Mouse (Mus musculus) frontal cortex, postnatal 36 days (tissue): ENCODE measurements at regions not wholly inside any gene's neighbourhood (a gene's known extent, or its start where the extent isn't known, plus 50 kb on each side); places are given as distances from the start of the nearest gene placed in this dataset.

ENCODE experiments used
- DNase-seq, 2 experiments: peaks; one replicate each; pipeline ENCODE4 v3.0.0; 2022; ENCODE audit warnings: low spot score in 2 of 2

- no peak for DNase-seq
Measured at GRCm38 (mm10) chr8:89341686-89342085, 297.7 kb upstream of the Sall1 start.

- no peak for DNase-seq
Measured at GRCm38 (mm10) chr8:89335416-89335815, 291.5 kb upstream of the Sall1 start.

- no peak for DNase-seq
Measured at GRCm38 (mm10) chr8:89325751-89326351, 281.9 kb upstream of the Sall1 start.

GRCm38 (mm10) chr8:89325248-89325645 is 281.3 kb upstream of the Sall1 start:
- DNase-seq, result no peak

DNA sequence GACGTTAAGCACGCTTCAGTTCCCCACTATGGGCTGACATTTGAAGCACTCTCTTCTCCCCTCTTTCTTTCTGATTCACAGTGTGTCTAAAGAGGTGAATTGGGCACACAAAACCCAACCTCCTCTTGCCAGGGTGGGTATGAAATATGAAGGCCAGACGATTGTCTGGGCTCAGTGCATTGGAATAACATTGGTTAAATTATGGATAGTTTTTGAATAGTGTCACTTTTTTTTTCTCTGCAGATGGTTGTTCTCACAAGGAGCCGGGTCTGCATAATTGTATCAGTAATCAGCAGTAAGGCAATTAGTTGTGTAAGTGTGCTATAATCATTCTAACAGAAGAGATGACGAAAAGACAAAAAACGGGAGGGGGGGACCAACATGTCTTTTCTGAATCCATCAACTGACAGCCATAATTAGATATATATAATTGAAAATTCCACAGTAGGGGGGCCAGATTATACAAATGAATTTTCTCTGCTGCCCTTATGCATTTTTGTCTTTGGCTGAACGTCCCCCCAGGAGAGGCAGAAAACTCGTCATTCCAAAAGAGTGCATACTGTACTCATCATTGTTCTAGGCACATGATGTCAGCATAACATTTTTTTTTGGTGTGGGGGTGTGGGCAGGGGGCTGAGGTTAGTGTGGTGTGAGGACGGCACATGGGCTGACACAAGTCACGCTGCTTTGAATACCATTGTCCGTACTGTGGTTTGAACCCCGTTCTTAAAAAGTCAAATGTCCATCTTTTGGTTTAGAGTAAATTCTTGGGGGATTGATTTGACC is 280.7 kb upstream of the Sall1 start:
- DNase-seq, result no peak

- DNase-seq, result peak; percentile 3 to 22
Measured at GRCm38 (mm10) chr8:89317514-89318289, 273.7 kb upstream of the Sall1 start.

DNA sequence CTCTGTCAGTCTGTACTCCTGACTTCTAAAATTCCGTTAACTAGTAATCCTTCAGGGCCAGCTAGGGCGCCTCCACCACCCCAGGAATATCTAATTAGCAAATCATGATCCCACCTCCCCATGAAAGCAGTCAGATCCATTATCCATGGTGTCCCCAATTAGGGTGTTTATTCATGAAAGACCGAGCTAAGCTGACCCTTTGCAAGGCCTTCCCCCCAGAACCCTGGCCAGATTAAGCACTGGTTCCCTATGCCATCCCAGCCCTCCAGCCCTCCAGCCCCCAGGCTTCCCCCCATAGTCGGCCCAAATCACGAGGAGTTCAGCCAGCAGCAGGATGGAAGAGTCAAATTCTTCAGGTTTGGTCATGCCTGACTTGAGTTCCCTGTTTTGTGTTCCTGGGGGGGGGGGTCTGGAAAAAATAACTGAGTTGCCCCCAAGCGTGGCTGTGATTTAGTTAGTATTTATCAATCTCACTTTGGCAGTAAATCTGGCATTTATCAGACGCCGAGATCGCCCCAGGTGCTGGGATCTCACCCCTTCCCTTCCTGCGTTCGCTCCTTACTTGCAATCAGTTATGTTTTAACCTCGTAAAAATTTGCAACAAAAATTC is 272.7 kb upstream of the Sall1 start:
- DNase-seq, result no peak

- no peak for DNase-seq
Measured at GRCm38 (mm10) chr8:89314907-89315306, 270.9 kb upstream of the Sall1 start.

- no peak for DNase-seq
Measured at GRCm38 (mm10) chr8:89310696-89311214, 266.8 kb upstream of the Sall1 start.

GRCm38 (mm10) chr8:89309591-89309990 is 265.6 kb upstream of the Sall1 start:
- DNase-seq, result no peak

DNA sequence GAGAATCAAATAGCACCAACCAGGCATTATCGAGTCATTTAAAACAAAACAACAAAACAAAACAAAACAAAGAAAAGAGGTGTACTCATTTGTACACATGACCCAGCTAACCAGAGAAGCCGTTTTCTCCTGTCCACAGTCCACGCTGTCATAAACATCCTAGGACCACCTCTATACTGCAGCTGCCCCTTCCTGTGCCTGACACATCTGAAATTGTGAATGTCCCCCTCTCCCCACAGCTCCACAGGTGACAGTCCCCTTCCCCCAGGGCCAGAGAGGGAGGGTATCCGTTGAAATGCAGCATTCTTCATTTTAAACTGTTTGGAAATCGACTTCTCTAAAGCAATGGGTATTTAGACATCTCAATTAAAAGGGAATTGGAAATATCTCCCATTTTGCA is 265.0 kb upstream of the Sall1 start:
- DNase-seq, result no peak

- peak in 1 of 2 experiments; percentile 19 for DNase-seq
Measured at GRCm38 (mm10) chr8:89308532-89308931, 264.6 kb upstream of the Sall1 start.

- DNase-seq, result no peak
Measured at GRCm38 (mm10) chr8:89307601-89308000, 263.6 kb upstream of the Sall1 start.

GRCm38 (mm10) chr8:89307085-89307484 is 263.1 kb upstream of the Sall1 start:
- no peak for DNase-seq

GRCm38 (mm10) chr8:89304116-89304515 is 260.2 kb upstream of the Sall1 start:
- no peak for DNase-seq

DNA sequence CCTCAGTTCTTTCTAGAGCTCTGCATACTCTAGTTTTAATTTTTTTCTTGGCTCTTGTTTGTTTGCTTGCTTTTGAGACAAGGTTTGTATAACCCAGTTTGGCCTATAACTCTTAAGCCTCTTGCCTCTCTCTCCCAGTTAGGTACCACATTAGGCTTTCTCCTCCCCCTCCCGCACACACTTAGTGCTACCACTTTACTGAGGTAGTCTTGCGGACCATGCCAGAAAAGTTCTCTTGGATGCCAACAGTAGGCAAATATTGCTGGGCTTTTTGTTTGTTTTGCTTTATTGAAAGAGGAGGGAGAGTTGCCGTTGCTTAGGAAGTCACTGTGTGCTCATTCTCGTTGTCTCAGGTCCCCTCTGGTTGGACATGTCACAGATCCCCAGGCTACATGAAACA is 259.4 kb upstream of the Sall1 start:
- no peak for DNase-seq

DNA sequence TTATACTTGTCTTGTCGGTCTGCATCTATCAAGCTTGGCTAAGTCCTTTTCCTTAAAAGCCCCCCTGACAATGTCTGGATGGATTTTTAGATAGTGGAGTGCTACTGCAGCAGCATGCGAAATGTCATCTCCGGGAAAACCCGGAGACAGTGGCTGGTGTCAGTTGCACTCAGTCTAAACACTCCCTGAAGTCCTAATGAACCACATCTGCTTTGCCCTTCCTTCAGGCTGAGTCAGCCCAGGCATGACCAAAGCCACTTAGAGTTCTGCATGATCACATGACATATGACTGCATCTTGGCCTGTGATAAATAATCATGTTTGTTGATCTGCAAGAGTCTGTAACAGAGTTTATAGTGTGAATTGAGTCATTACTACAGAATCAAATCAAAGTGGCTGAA is 255.7 kb upstream of the Sall1 start:
- no peak for DNase-seq

GRCm38 (mm10) chr8:89295686-89296085 is 251.7 kb upstream of the Sall1 start:
- no peak for DNase-seq

DNA sequence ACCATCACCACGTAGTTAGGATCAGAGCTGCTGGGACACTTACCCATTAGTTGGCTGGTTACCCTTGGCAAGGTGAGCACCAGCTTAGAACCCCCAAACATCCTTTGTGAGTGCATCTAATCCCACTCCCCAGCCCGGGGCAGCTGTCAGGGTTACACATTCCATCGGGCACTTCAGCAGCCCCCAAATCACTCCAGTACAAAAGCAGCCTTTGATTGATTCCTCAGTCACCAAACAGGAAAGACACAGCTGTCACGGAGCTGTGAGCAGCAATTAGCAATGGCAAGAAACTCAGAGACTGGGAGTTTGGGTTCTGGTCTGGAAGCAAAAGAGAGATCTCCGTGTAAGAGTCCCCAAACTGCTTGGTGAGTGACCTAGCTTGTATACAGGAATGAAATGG is 245.1 kb upstream of the Sall1 start:
- no peak for DNase-seq

- no peak for DNase-seq
Measured at GRCm38 (mm10) chr8:89284871-89285564, 241.1 kb upstream of the Sall1 start.
